Mouse (Mus musculus) liver, adult 2 months (tissue): ENCODE measurements at regions not wholly inside any gene's neighbourhood (a gene's known extent, or its start where the extent isn't known, plus 50 kb on each side); places are given as distances from the start of the nearest gene placed in this dataset.

Source experiments
- CTCF ChIP-seq: fragments of 200-500 bp; IDR thresholded peaks from 2 replicates; pipeline ENCODE4 v1.5.1; 2011; ENCODE audit warnings: low read depth, low read length, control low read depth
- POLR2A ChIP-seq: fragments of 200-500 bp; IDR thresholded peaks from 2 replicates; pipeline ENCODE4 v1.6.1; 2011; ENCODE audit warnings: low read length, control low read depth; ENCODE audit not compliant: insufficient read depth; ENCODE audit errors: extremely low read depth

DNA sequence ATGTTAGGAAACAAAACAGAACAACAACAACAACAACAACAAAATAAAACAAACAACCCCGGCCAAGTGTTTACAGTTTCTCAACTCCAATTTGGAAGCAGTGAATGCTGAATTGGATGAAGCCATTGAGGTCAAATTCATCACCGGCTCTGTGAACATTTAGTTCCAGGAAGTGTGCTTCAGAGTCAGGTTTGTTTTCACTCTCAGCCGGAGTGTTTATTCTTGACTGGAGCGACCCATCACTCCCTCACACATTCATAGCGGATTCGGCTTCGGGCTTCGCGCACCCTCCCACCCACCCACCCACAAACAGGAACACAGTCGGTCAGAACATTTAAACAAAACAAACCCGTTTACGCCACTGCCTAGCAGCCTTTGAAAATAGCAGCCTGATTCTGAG is 324.0 kb downstream of the Mtx2 start:
- TF ChIP-seq POLR2A (no peak), CTCF (no peak)
